Mouse (Mus musculus): ENCODE measurements around the gene Kansl1.

DNA sequence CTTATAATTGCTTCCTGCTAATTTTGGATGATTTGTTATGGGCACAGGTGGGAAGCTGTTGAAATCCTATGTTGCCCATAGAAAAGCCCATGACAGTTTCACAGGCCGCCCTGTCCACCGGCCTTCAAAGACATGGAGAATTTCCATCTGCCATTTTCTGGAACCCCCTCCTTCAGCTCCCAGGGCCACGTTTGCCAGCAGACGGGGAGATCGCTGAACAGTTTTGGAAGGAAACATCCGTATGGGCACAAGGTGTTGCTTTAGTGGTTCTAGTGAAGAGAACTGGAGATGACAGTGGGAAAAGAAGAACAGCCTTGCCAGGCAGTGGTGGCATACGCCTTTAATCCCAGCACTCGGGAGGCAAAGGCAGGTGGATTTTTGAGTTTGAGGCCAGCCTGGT lies 13.3 kb upstream of the Kansl1 start:
- no peak for TF ChIP-seq CTCF (IDR thresholded peaks at IDR 0.05; ENCODE audit: low read depth, low read length)
- TF ChIP-seq POLR2A (IDR thresholded peaks at IDR 0.05; ENCODE audit: borderline replicate concordance, low read depth, low read length) = no peak

Measured in bone marrow macrophage, adult 2 months (primary cell).